Mouse (Mus musculus) layer of hippocampus, adult 8-10 months (tissue): ENCODE measurements around the gene Senp6. TPM values are rescaled to one million over a fixed set of nuclear protein-coding genes. Genes with fewer than 3 reads are reported as not detected.
"Not testable (repeated sequence)": the region's sequence is repeated elsewhere in the genome, so short reads cannot be mapped to it uniquely, and the experiment has no call there.

Experiments used
- DNase-seq, 2 experiments: peaks; one replicate each; pipeline ENCODE4 v3.0.0; 2022; ENCODE audit warnings: low spot score in 2 of 2
- total RNA-seq, 4 experiments: library from RNA; stranded (reverse); gene quantifications; 2 replicates each; pipeline ENCODE4 v1.2.4; 2022

Senp6 gene
- 100 to 1,000 TPM in 3 of 4 experiments, 10 to 100 TPM in 1; 99.3 to 107 (median 103) TPM for total RNA-seq

DNA sequence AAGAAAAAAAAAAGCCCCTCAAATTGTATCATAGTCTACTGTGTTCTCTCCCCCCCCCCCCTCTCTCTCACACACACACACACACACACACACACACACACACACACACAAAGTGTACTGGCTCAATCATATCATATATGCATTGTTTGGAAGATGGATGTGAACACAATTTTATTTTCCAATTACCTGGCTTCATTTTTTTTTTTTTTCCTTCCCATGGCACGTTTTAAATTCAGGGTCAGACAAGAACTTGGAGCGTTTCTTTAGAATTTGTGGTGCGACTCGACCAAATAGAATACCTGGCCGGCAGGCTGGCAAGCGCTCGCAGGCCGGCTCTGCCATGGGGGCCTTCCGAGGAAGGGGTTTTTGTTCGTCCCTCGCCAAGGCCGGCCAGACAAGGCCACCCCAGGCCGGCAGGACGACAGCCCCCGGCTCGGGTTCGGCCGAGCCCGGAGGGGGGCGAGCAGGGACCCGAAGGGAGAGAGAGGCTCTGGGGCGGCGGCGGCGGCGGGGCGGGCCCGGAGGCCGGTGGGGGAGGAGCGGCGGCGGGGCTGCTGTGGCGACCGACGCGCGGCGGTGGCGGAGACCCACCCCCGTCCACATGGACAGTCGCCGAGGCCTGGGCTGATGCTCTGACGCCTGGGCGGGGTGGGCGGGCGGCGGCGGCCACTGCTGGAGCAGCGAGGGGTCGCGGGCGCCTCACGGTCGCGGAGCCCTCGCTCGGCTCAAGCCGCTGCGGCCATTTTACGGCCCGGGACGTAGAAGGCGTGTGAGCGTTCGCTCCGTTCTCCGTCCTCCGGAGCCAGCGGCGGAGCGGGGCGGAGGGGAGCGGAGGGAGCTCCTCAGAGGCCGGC, at the start of gene Senp6:
Senp6 (plus strand) TSS at position 537 of the 854 bp plus-strand sequence.
- peak; percentile 18 to 42 for DNase-seq

DNA sequence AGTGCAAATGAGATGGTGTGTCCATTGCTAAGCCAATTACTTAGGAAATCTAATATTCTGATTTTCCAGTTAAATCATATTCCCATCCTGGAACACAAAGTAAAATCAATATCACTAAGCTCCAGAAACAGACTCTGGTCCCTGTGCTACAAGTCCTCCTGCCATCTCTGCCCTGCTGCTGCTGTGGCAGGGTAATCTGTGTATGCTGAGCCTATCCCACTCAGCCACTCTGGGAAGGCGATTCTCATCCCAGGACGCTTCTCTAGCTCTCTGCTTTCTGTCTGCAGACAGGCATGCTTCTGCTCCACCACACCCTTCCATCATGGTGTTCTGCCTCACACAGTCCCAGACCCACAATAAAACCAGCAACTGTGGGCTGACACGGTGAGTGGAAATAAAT, 46.3 kb upstream of the Senp6 start:
- DNase-seq = no peak

DNA sequence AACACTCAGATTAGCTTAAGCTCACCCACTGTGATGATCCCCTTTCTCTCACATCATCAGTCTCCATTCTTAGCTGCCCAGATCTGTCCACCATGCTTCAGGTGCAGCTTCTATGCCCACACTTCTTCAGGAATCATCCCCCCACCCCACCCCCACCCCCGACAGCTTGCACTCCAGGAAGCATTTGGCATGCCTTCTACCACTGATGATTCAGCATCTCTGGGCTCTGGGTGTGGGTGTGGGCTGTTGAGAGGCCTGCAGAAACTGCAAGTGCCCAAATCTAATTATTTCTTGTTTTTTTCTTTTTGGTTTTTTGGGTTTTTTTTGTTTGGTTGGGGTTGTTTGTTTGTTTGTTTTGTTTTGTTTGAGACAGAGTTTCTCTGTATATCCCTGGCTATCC, 45.1 kb upstream of the Senp6 start:
- no peak for DNase-seq

DNA sequence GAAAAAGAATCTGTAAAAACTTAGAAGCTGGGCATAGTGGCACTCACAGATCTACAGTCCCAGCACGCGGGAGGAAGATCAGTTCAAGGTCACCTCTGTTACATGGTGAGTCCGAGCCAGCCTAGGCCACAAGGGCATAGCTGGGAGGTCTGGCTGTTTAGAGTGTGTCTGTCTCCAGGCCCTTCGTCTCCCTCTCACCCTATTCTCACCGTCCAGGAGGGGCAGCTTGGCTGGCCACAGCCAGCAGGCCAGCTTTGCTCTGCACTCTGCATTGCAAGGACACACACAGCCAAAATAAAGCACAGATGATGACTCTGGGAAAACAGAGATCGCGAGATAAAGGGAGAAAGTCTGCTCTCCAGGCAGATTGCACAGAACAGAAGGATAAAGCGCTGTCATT, 43.9 kb upstream of the Senp6 start:
- DNase-seq = no peak

DNA sequence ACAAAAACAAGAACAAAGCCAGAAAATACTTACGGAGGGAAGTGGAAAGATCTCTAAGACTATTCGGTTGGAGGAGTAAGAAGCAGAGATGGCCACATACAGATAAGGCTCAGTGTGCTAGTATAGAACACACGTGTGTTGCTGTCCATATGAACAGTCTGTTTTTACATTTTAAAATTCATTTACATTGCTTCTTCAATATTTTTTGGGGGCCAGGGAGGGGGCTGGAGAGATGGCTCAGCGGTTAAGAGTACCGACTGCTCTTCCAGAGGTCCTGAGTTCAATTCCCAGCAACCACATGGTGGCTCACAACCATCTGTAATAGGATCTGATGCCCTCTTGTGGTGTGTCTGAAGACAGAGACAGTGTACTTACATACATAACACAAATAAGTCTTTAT, 41.4 kb upstream of the Senp6 start:
- DNase-seq = not testable (repeated sequence)

DNA sequence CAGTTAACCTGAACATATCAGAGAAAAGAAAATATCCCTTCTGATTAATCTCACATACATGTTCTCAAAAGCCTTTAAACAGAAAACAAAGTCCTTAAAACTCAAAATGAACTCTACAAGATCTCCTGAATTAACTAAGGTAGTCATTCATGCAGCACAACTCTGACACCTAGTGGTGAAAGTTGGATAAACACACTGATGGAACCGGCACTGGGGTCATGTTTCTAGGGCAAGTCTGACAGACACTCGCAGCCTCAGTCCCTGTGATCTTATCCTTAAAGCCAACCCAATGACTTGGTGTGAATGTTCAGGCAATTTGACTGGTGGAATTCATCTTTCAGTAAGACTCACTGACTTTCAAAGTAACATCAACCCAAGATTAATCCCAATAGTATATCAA, 40.7 kb upstream of the Senp6 start:
- peak; percentile 26 to 49 for DNase-seq

DNA sequence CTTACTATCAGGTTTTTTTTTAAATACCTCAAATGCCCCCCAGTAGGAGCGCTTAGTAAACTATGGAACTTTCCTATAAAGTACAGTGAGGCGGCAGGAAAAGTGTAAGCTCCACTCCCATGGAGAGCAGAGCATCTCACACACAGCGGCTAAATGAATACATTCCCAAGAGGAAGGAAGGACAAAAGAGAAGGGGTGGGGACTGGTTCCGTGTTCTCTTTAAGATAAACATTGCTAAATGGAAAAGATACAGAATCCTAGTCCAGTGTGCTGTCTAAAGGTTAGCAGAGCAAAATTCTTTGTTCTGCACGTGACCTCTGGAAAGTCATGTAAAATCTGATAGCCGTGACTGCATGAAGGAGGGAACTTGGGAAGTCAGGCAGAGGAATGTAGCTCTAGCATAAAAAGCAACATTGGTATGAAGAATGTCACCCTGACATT, 40.1 kb upstream of the Senp6 start:
- no peak for DNase-seq

DNA sequence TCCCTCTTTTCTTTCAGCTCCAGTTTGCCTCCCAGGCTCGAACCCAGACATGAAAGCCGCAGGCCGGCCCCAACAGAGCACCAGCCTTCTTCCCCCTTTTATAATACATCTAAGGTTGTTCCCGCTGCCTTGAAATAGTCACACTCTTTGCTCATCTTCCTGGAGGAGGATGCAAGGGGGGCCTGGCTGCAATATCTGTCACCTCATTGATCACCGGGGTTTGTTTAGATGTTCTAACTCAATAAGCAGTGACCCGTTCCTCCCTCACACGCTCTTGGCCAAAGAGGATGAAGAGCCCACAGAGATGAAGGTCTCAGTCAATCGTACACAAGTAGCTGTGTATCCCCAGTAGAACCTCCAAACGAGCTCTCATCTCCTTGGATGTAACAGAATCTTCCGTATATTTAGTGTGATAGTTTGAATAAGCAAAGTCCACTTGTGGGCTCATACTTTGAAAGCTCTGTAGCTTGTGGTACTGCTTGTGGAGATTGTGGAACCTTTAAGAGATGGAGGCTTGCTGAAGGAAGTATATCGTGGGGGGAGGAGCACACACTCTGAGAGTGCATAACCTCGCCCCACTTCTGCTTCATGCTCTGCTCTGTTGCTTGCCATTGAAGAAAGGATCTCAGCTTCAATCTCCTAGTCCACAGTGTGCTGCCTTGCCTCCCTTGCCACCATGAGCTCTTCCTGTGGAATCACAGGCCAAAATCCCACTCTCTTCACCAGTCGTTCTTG, 29.3 kb upstream of the Senp6 start:
- DNase-seq = no peak

DNA sequence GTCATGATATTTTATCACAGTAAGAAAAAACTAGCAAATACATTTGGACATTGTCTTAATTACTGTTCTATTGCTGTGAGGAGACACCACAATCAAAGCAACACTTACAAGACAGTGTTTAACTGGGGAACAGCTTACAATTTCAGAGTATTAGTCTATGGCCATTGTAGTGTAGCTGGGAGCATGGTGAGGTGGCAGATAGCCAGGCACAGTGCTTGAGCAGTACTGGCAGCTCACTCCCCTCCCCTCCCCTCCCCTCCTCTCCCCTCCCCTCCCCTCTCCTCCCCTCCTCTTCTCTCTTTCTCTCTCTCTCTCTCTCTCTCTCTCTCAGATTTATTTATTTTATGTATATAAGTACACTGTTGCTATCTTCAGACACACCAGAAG, 28.7 kb upstream of the Senp6 start:
- no peak for DNase-seq

DNA sequence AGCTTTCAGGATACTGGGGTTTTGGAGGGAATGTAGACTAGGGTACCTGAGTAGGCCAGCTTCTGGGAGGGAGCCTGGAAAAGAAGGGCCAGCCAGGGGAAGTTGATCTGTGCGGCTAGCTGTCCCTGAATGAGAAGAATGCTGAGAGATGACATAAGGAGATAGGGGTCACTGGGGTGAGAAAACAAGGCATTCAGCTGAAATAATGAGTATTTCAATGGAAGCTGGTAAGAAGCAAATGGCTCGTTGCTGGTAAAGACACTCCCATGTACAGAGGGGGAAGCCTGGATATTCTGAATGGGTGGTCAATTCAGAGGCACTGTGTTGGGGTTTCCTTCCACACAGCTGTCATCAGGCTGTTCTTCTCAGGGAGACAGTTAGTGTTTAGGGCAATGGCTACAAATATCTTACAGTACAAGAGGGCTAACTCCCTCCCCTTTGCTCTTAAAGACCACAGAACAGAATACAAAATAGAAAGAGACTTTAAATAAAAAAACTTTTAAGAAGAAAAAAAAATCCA, 27.3 kb upstream of the Senp6 start:
- no peak for DNase-seq

DNA sequence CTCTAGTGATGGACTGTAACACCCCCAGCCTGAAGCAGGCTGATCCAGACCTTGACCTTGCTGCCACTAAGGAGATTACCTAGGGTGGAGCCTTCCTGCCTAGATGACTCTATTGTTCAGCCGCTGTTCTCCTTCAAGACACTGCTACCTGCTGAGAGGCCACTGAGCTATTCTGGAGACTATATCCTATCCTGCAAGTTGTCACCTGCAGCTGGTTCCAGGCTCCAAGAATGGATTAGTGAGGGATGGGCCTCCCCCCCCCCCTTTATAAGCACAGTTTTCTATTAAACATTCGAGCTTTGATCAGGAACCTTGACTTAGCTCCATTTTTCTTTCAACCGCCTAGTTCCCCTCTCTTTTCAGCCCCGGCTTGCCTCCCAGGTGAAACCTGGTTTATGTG, 22.4 kb upstream of the Senp6 start:
- not testable (repeated sequence) for DNase-seq

DNA sequence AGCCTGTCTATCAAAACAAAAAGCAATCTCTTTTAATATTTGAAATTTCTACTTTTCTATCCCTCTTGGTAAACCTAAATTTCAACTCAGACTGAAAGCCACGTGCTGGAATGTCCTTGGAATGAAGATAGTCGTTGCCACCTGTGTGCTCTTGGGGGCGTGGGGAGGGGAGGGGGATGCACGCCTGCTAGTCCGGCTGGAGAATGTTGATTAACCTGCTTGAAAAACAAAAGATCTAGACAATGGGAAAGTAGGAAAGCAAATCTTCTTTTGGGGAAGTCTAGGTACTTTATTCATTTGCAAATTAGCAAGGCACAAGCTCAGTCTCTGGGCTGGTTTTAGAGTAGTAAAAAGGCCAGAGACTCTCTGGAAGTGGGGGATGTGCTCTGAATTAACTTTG, 17.4 kb upstream of the Senp6 start:
- not testable (repeated sequence) for DNase-seq

DNA sequence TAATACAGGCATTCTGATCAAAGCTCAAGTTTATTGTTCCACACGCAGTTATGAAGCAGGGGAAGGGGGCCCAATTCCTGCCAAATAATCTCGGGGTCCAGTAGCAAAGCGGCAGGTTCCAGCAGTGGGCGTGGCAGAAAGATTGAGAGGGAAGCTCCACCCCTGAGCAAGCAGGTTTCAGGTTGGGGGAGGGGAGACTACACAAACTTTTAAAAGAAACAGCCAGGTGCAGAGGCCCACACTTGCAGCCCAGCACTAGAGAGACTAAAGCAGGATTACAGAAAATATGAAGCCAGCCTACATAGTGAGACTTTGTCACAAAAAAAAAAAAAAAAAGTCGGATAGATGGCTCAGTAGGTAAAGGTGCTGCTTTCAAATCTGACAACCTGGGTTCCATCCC, 13.8 kb upstream of the Senp6 start:
- no peak for DNase-seq

DNA sequence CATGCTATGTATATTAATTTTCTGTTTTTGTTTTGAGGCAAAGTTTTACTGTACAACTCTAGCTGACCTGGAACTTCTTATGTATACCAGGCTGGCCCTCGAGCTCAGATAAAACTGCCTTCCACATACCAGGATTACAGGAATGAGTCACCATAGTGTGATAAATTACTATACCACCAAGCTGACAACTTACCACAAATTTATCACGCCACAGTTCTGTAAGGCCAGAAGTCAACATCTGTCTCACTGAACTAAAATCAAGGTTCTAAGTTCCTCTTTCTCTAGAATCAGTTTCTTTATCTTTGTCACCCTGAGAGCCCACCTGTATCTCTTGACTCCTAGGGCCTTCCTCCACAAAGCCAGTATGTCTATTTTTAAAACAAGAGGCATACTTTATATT, 9.0 kb upstream of the Senp6 start:
- no peak for DNase-seq

DNA sequence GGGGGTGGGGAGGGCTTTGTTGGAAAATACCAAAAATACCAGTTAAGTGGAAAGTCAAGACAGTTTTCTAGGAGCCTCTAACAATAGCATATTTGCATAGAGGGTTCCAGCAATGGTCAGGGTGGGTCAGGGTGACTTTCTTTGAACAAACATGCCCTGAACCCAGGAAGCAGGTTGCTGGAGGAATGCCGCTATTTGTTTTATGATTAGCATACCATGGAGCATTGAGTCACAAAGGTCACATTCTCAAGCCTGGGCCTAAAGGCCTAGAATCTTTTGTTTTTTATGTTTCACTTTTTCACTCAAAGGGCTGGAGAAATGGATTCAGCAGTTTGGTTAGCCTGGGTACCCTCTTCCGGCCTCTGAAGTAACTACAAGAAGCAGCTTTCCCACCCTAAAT, 1.2 kb upstream of the Senp6 start:
- not testable (repeated sequence) for DNase-seq

DNA sequence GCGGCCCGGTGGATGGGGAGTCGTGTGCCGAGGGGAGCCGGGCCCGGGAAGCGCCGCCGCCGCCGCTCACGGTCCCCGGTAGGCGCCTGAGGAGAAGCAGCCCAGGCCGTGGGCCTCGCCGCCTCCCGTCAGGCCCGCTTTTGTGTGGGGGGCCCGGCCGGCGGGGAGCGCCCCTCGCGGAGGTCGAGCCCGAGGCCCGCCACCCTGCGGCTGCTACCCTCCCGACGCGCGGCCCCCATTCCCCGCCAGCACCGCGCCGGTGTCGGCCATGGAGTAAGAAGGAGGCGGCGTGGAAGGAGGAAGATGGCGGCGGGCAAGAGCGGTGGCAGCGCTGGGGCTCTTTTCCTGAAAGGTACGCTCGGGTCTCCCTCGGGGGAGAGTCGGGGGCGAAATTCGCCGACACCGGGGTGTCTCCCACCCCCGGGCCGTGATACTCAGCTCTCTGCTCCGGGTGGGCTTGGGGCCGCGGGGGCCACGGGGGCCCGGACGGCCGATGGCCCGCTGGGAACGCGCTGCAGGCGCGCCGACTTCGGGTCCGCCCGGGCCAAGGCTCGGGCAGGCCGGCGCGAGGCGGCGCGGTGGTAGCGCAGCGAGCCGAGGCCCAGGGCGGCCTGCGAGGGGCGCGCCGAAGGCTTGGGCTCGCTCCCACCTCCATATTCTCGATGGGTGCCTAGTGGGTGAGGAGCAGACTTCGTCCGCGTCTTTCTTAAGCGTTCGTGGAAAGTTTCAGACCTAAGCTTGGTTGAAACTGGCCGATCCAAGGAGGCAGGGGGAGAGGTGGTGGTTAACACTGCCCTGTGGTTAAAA, 721 bp downstream of the Senp6 start:
- DNase-seq = peak; percentile 40 to 54

DNA sequence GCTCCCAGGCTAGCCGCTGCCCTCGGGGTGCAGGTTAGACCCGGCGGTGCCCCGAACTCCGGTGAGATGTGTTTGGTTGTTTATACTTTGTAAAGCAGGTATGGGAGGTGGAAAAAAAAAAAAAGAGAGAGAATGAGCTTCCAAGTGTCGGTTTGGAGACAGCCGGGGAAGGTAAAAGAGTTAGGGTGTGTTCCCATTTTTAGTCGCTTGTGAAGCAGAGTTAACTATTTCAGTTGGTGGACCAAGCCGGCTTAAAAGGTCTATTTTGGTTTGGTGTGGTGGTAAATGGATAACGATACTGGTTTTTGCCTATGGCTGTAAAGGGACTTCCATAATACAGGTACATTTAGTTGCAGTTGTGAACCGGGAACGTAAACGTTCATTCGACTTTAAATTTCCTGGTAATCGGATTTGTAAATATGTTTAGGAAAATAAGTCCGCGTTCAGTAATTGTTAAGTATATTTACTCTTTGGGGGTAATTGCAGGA, 1.4 kb downstream of the Senp6 start:
- DNase-seq = no peak

DNA sequence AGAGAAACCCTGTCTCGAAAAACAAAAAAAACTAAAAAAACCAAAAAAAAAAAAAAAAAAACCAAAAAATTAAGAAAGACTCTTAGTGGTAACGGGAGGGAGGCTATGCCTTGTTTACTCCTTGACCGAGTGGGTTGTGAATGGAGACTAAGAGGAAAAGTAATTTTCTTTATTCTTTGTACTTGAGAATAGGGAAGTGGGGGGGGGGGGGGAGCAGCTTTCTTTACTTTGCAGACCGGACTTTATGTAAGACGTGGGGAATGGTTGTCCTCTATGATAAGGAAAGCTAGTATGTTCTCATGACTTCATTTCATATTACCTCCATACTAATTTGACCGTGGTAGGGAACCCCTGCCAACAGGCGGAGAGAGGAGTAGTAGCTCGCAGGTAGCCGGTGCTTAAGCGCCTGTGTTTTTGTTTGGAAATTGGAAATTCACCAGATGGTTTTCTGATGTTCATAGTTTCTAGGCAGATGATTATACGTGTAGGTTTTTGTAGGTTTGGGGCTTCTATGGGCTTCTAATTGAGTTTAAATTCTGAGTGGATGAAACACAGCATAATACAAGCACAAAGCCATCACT, 2.1 kb downstream of the Senp6 start:
- no peak for DNase-seq

DNA sequence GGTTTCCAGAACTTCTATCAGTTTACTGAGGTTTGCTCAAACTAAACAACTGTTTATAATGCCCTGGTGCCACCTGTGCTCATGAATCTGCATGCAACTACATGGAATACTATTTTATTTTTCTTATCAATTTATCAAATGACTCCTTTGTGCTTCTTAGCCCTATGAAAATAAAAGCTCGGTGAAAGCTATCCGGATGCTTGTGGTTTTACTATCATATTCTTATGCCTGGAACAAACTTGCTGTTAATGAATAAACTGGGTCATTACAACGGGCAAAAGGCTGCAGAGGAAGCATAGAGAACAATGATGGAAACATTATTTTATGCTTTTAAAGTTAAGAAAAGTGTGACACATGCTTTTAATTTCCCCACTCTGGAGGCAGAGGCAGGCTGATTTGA, 3.3 kb downstream of the Senp6 start:
- DNase-seq = no peak

DNA sequence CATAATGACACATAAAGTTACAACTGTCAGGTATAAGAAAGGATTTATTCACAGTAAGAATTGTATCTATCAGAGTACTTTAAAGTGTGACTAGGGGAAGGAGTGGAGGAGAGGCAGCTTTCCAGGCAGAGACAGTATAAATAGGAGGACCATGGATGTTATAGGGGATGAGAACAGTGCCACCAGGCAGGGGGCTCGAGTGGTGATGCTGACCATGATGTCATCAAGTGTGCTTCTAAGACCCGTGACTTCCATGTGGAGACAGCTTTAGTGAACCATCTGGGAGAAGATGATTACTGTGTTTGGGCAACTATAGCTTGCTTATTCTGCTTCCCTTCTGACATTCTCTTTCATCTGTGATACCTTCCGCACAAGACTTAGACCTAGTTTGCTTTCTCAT, 4.9 kb downstream of the Senp6 start:
- DNase-seq = no peak

DNA sequence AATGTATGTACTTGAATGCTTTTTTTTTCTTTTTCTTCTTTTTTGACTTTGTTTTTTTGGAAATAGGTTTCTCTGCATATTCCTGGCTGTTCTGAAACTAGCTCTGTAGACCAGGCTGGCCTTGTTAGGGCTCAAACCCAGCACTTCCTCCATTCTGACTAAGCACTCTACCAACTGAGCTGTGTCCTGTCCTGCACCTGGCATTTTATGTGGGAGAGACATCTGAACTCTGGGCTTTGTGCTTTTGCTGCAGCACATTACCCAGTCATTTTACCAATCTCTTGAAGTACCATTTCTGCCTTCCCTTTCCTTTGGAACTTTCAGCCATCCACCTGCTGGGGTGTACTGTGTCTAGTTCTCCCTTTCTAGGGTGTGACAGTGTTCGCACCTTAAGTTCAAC, 7.4 kb downstream of the Senp6 start:
- DNase-seq = no peak
